In the genomic region with DNA sequence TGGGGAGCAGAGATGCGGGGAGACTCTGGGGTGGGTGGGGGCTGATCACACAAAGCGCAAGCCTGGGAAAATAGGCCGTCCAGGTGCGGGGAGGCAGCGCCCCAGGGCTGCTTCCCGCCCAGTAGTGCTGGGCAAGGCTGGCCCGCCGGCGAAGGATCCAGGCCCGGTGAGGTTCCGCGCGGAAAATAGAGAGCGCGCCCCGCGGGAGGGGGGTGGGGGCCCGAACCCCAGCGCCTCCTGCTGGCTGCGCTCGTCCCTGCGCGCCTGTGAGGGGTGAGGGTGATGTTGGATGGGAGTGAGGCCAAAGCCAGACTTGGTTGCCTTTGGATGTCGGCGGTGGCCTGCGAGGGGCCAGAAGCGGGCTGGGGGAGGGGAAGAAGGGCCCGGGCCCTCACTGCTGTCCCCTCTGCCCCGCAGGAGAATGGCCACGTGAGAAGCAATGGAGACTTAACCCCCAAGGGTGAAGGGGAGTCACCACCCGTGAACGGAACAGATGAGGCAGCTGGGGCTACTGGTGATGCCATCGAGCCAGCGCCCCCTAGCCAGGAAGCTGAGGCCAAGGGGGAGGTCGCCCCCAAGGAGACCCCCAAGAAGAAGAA, we compare ENCODE assay signal across 8 mouse cellular contexts. TPM values are rescaled to one million over a fixed set of nuclear protein-coding genes. Genes with fewer than 3 reads are reported as not detected.
DNase-seq lines count a peak whose midpoint lies in the region; ATAC-seq and TF ChIP-seq lines count a peak whose summit lies in the region.

No protein-coding gene starts in this region.

- H3K9ac ChIP-seq in limb, embryonic 14.5 days (ENCODE audit: low read depth, low read length, severe bottlenecking) = peak overlapping the region; percentile 100
- H3K9ac ChIP-seq in midbrain, postnatal 0 days (replicated peaks; ENCODE audit: low read length, poor library complexity, severe bottlenecking) = peak overlapping the region; percentile 100
- H3K9ac ChIP-seq in stomach, embryonic 15.5 days = peak overlapping the region; percentile 100

- no peaks in the 10 kb centered on the region for H3K27me3 ChIP-seq in limb, embryonic 14.5 days (ENCODE audit: control insufficient read depth, insufficient read depth, low read length)
- H3K27me3 ChIP-seq in midbrain, postnatal 0 days (ENCODE audit: insufficient read depth, low read length) = no peaks in the 10 kb centered on the region
- H3K27me3 ChIP-seq in stomach, embryonic 15.5 days (replicated peaks) = no peaks in the 10 kb centered on the region

- peak; percentile 79 for TF ChIP-seq CTCF in embryonic fibroblast, embryonic 13.5 days (IDR thresholded peaks at IDR 0.05; ENCODE audit: borderline replicate concordance, insufficient read depth, low read length)
- peak; percentile 83 for TF ChIP-seq CTCF in midbrain, postnatal 0 days (IDR thresholded peaks at IDR 0.05)

- peak overlapping the region; percentile 67 for H3K4me2 ChIP-seq in limb, embryonic 14.5 days (replicated peaks; ENCODE audit: low read depth, low read length, severe bottlenecking)
- H3K4me2 ChIP-seq in midbrain, postnatal 0 days (ENCODE audit: low read depth, low read length, poor library complexity, severe bottlenecking) = peak overlapping the region; percentile 58
- peak overlapping the region; percentile 69 for H3K4me2 ChIP-seq in stomach, embryonic 15.5 days

- TF ChIP-seq POLR2A in embryonic fibroblast, embryonic 13.5 days (IDR thresholded peaks at IDR 0.05; ENCODE audit: low read depth, low read length) = no peak
- no peak for TF ChIP-seq POLR2A in limb, embryonic 14.5 days (IDR thresholded peaks at IDR 0.05; ENCODE audit: borderline replicate concordance, extremely low read depth, insufficient read depth, insufficient read length)

- H3K4me1 ChIP-seq in embryonic fibroblast, embryonic 13.5 days (ENCODE audit: control insufficient read depth, insufficient read depth, low read length) = peaks cover 4% of the 10 kb centered on the region; the same call in 1 of the 2 replicates
- H3K4me1 ChIP-seq in limb, embryonic 14.5 days (ENCODE audit: control insufficient read depth, insufficient read depth, low read length) = peaks cover 10% of the 10 kb centered on the region; the same call in 1 of the 2 replicates
- no peaks in the 10 kb centered on the region; the same call in 1 of the 2 replicates for H3K4me1 ChIP-seq in midbrain, postnatal 0 days (ENCODE audit: insufficient read depth, low read length)
- H3K4me1 ChIP-seq in stomach, embryonic 15.5 days = peaks cover 23% of the 10 kb centered on the region

- H3K27ac ChIP-seq in embryonic fibroblast, embryonic 13.5 days (ENCODE audit: insufficient read depth, low read length) = no peak overlapping the region
- H3K27ac ChIP-seq in limb, embryonic 14.5 days (replicated peaks; ENCODE audit: low read depth, low read length) = peak overlapping the region; percentile 97
- H3K27ac ChIP-seq in midbrain, postnatal 0 days (ENCODE audit: low read depth, low read length) = peak overlapping the region; percentile 98
- H3K27ac ChIP-seq in stomach, embryonic 15.5 days = peak overlapping the region; percentile 95

- no peaks in the 10 kb centered on the region for H3K9me3 ChIP-seq in limb, embryonic 14.5 days (ENCODE audit: control insufficient read depth, low read length)
- H3K9me3 ChIP-seq in midbrain, postnatal 0 days (ENCODE audit: low read length) = no peaks in the 10 kb centered on the region
- no peaks in the 10 kb centered on the region for H3K9me3 ChIP-seq in stomach, embryonic 15.5 days

- peak overlapping the region; percentile 68 for H3K4me3 ChIP-seq in embryonic fibroblast, embryonic 13.5 days (ENCODE audit: insufficient read depth, low read length)
- peak overlapping the region; percentile 100 for H3K4me3 ChIP-seq in limb, embryonic 14.5 days (replicated peaks; ENCODE audit: low read length)
- H3K4me3 ChIP-seq in midbrain, postnatal 0 days (ENCODE audit: low read depth, low read length) = peak overlapping the region; percentile 100
- peak overlapping the region; percentile 99 for H3K4me3 ChIP-seq in stomach, embryonic 15.5 days (replicated peaks)

- WGBS in limb, embryonic 14.5 days = under 1% methylated on average over 30 of the region's 35 CpGs
- 1% methylated on average over 25 of the region's 35 CpGs for WGBS in midbrain, postnatal 0 days
- 1% methylated on average over 26 of the region's 35 CpGs for WGBS in stomach, embryonic 15.5 days

- peaks cover 40% of the 10 kb centered on the region for H3K36me3 ChIP-seq in limb, embryonic 14.5 days (ENCODE audit: control insufficient read depth, insufficient read depth, low read length)
- H3K36me3 ChIP-seq in midbrain, postnatal 0 days (ENCODE audit: insufficient read depth, low read length) = peaks cover 19% of the 10 kb centered on the region; the same call in 1 of the 2 replicates
- H3K36me3 ChIP-seq in stomach, embryonic 15.5 days = peaks cover 10% of the 10 kb centered on the region

- ATAC-seq in hematopoietic stem cell, adult 5-6 weeks (replicated peaks in 1 of 2; ENCODE audit: insufficient read depth in 1 of 2, low FRiP score in 2 of 2, low TSS enrichment in 1 of 2, low read depth in 1 of 2, poor library complexity in 2 of 2, severe bottlenecking in 2 of 2) = peak; percentile 34 to 55; a peak in 2 of 4 replicates
- ATAC-seq in limb, embryonic 14.5 days (ENCODE audit: low FRiP score, low read depth) = peak; percentile 41; the same call in 1 of the 2 replicates
- peak; percentile 47 for ATAC-seq in midbrain, postnatal 0 days (ENCODE audit: low FRiP score)
- ATAC-seq in stomach, embryonic 15.5 days (ENCODE audit: insufficient read depth, low FRiP score, low read depth) = peak; percentile 19; the same call in 1 of the 2 replicates

- DNase-seq in cerebellum, postnatal 14 days = peak; percentile 67 to 82
- no peak for DNase-seq in cerebellum, adult 9-11 months
- DNase-seq in T-cell, adult 2 months (ENCODE audit: low spot score) = peak; percentile 56
- DNase-seq in limb, embryonic 14.5 days (ENCODE audit: low spot score) = peak; percentile 64
- peak; percentile 71 for DNase-seq in midbrain, postnatal 0 days (ENCODE audit: low spot score)

RNA-seq across cellular contexts. Expression of gene Marcksl1, which starts 1.0 kb away (rescaled TPM):
- polyA plus RNA-seq in embryonic fibroblast, embryonic 13.5 days (2011; ENCODE audit: insufficient read length, low read depth, missing spikeins) = 131 and 157 TPM in 2 replicates
- total RNA-seq in hematopoietic stem cell, adult 5-6 weeks (2017) = 159 and 228 TPM in 2 replicates
- polyA plus RNA-seq in limb, embryonic 14.5 days (2012; rRNA removed) = 563 and 613 TPM in 2 replicates
- 648 and 776 TPM in 2 replicates for polyA plus RNA-seq in limb, embryonic 14.5 days (2014; fragmentation: Nextera tagmentation; extraction: Ambion mirVana)
- total RNA-seq in midbrain, postnatal 0 days (2014; rRNA removed) = 1,529 and 1,586 TPM in 2 replicates
- polyA plus RNA-seq in midbrain, postnatal 0 days (2015; fragmentation: Nextera tagmentation; extraction: Ambion mirVana) = 1,678 and 1,776 TPM in 2 replicates
- polyA plus RNA-seq in stomach, embryonic 15.5 days (2015; fragmentation: Nextera tagmentation; extraction: Ambion mirVana) = 490 and 533 TPM in 2 replicates

RNA-seq across cellular contexts. Expression of gene Fam229a, which starts 23.4 kb away (rescaled TPM):
- not detected in 2 replicates for polyA plus RNA-seq in embryonic fibroblast, embryonic 13.5 days (2011; ENCODE audit: insufficient read length, low read depth, missing spikeins)
- not detected in 2 replicates for total RNA-seq in hematopoietic stem cell, adult 5-6 weeks (2017)
- polyA plus RNA-seq in limb, embryonic 14.5 days (2012; rRNA removed) = 0.15 TPM in 1 of 2 replicates, not detected in the other
- polyA plus RNA-seq in limb, embryonic 14.5 days (2014; fragmentation: Nextera tagmentation; extraction: Ambion mirVana) = not detected in 2 replicates
- 2.2 TPM in 1 of 2 replicates, not detected in the other for total RNA-seq in midbrain, postnatal 0 days (2014; rRNA removed)
- polyA plus RNA-seq in midbrain, postnatal 0 days (2015; fragmentation: Nextera tagmentation; extraction: Ambion mirVana) = 4.3 and 5.4 TPM in 2 replicates
- polyA plus RNA-seq in stomach, embryonic 15.5 days (2015; fragmentation: Nextera tagmentation; extraction: Ambion mirVana) = 0.26 TPM in 1 of 2 replicates, not detected in the other

RNA-seq across cellular contexts. Expression of gene Tssk3, which starts 23.6 kb away (rescaled TPM):
- not detected in 2 replicates for polyA plus RNA-seq in embryonic fibroblast, embryonic 13.5 days (2011; ENCODE audit: insufficient read length, low read depth, missing spikeins)
- total RNA-seq in hematopoietic stem cell, adult 5-6 weeks (2017) = not detected in 2 replicates
- not detected in 2 replicates for polyA plus RNA-seq in limb, embryonic 14.5 days (2012; rRNA removed)
- polyA plus RNA-seq in limb, embryonic 14.5 days (2014; fragmentation: Nextera tagmentation; extraction: Ambion mirVana) = not detected in 2 replicates
- 0.16 and 2.5 TPM in 2 replicates for total RNA-seq in midbrain, postnatal 0 days (2014; rRNA removed)
- polyA plus RNA-seq in midbrain, postnatal 0 days (2015; fragmentation: Nextera tagmentation; extraction: Ambion mirVana) = 1.7 and 1.8 TPM in 2 replicates
- polyA plus RNA-seq in stomach, embryonic 15.5 days (2015; fragmentation: Nextera tagmentation; extraction: Ambion mirVana) = not detected in 2 replicates

RNA-seq across cellular contexts. Expression of gene Hdac1, which starts 28.1 kb away (rescaled TPM):
- polyA plus RNA-seq in embryonic fibroblast, embryonic 13.5 days (2011; ENCODE audit: insufficient read length, low read depth, missing spikeins) = 150 and 156 TPM in 2 replicates
- total RNA-seq in hematopoietic stem cell, adult 5-6 weeks (2017) = 104 TPM in 2 replicates
- polyA plus RNA-seq in limb, embryonic 14.5 days (2012; rRNA removed) = 209 and 212 TPM in 2 replicates
- 201 and 225 TPM in 2 replicates for polyA plus RNA-seq in limb, embryonic 14.5 days (2014; fragmentation: Nextera tagmentation; extraction: Ambion mirVana)
- 28.3 and 31.2 TPM in 2 replicates for total RNA-seq in midbrain, postnatal 0 days (2014; rRNA removed)
- 48.4 and 48.9 TPM in 2 replicates for polyA plus RNA-seq in midbrain, postnatal 0 days (2015; fragmentation: Nextera tagmentation; extraction: Ambion mirVana)
- 197 and 200 TPM in 2 replicates for polyA plus RNA-seq in stomach, embryonic 15.5 days (2015; fragmentation: Nextera tagmentation; extraction: Ambion mirVana)

RNA-seq across cellular contexts. Expression of gene Bsdc1, which starts 53.0 kb away (rescaled TPM):
- 23.9 and 35.3 TPM in 2 replicates for polyA plus RNA-seq in embryonic fibroblast, embryonic 13.5 days (2011; ENCODE audit: insufficient read length, low read depth, missing spikeins)
- total RNA-seq in hematopoietic stem cell, adult 5-6 weeks (2017) = 36.2 and 41.3 TPM in 2 replicates
- 24.6 and 28.9 TPM in 2 replicates for polyA plus RNA-seq in limb, embryonic 14.5 days (2012; rRNA removed)
- 27.6 and 29.9 TPM in 2 replicates for polyA plus RNA-seq in limb, embryonic 14.5 days (2014; fragmentation: Nextera tagmentation; extraction: Ambion mirVana)
- 53.7 and 58.9 TPM in 2 replicates for total RNA-seq in midbrain, postnatal 0 days (2014; rRNA removed)
- polyA plus RNA-seq in midbrain, postnatal 0 days (2015; fragmentation: Nextera tagmentation; extraction: Ambion mirVana) = 27.0 and 27.1 TPM in 2 replicates
- 24.4 and 27.0 TPM in 2 replicates for polyA plus RNA-seq in stomach, embryonic 15.5 days (2015; fragmentation: Nextera tagmentation; extraction: Ambion mirVana)
